Mouse (Mus musculus): ENCODE results near the gene Shkbp1. TPM values are rescaled to one million over a fixed set of nuclear protein-coding genes. Genes with fewer than 3 reads are reported as not detected.

Gene Shkbp1
- total RNA-seq, 1 experiment from 2014 or later = 39.9 TPM

DNA sequence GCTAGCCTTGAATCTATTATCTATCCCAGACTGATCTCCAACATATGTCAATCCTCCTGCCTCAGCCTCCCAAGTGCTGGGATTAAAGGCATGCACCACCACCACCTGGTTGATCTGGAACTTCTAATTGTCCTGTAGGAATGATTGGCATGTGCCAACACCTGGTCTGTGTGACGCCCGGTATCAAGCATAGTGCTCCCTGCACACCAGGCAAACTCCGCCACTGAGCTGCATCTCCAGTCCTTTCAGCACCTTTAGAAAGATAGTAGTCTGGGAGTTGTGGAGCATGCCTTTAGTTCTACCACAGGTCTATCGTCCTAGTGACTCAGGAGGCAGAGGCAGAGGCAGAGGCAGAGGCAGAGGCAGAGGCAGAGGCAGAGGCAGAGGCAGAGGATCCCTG, 55.5 kb downstream of the Shkbp1 start:
- ATAC-seq (replicated peaks; ENCODE audit: insufficient number of reproducible peaks, low FRiP score, low TSS enrichment, poor library complexity, severe bottlenecking) = no peak

DNA sequence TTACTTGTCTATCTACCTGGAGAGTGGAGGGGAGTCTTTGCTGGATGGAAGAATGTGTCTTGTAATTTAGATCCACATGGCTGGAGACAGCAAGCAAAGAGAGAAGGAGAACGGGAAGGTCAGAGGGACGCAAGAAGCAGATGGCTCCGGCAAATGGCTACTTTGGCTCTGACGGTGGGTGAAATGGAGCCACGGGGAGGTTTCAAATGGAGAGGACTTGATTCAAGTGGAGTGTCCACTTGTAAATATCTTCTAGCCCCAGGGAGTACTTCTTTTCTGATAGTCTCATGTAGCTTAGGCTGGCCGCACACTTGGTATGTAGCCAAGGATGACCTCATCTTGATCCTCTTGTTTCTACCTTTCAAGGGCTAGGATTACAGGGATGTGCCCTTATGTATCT, 57.0 kb downstream of the Shkbp1 start:
- ATAC-seq (replicated peaks; ENCODE audit: insufficient number of reproducible peaks, low FRiP score, low TSS enrichment, poor library complexity, severe bottlenecking) = no peak

DNA sequence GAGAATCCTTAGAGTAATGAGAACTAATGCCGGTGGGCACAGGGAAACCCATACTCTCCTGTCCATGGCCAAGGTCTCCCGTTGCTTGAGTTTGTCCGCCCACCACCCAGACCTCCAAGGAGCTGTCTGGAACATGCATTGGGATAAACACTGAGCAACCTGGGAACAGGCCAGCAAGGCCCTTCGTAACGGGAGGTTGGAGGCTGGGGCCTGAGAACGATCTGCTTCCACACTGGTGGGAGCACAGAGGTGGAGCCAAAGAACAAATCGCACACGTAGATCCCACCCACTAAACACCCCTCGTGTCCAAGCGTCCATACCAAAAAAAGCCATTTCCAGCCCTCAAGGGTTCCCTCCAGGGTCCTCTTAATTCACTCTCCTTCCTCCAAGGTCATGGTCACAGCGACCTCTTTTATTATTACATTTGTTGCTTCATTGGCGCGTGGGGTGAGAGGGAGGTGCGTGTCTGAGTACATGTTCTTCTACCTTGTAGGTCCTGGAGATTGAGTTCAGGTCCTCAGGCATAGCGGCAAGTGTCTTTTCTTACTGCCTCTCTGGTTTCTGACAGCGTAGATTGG, 57.7 kb downstream of the Shkbp1 start:
- ATAC-seq (replicated peaks; ENCODE audit: insufficient number of reproducible peaks, low FRiP score, low TSS enrichment, poor library complexity, severe bottlenecking) = no peak

DNA sequence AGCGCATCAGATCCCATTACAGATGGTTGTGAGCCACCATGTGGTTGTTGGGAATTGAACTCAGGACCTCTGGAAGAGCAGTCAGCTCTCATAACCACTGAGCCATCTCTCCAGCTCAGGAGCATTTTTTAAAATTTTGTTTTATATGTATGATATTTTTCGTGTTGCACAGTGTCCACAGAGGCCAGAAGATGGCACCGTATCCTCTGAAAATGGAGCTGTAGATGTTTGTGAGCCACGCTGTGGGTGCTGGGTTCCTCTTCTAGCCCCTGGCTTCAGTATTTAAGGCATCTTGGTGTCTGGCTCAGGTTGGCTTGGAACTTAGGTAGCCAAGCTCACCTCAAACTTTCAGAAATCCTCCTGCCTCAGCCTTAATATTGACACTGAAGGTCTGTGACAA, 59.3 kb downstream of the Shkbp1 start:
- no peak for ATAC-seq (replicated peaks; ENCODE audit: insufficient number of reproducible peaks, low FRiP score, low TSS enrichment, poor library complexity, severe bottlenecking)

DNA sequence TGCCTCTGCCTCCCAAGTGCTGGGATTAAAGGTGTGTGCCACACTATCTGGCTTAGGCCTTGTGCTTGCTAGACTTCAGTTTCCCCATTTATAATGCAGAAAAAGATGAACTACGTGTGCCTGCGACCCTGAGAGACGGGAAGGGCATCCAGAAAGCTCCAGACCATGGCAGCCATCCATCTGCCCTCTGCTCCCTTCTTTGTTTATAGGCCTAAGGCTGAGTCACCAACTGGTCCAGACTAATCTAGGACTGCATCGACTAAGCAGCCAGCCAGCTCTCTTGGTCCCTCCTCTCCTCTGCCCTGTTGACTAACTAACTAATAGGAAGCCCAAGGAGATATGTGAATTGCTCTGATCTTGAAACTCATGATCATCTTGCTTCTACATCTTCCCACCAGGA, 59.9 kb downstream of the Shkbp1 start:
- ATAC-seq (replicated peaks; ENCODE audit: insufficient number of reproducible peaks, low FRiP score, low TSS enrichment, poor library complexity, severe bottlenecking) = no peak

Other genes with a start within 250 kb of the Shkbp1 start
- gene Cyp2f2, start 236.1 kb downstream of the Shkbp1 start, total RNA-seq (2017) = not detected in 3 replicates
- not detected in 3 replicates for gene Cyp2t4, start 202.3 kb downstream of the Shkbp1 start, total RNA-seq (2017)
- 51.9 to 73.8 TPM (median 54.0 TPM) in 3 replicates for gene Egln2, start 189.2 kb downstream of the Shkbp1 start, total RNA-seq (2017)
- gene Rab4b, start 177.1 kb downstream of the Shkbp1 start, total RNA-seq (2017) = 19.0 to 40.2 TPM (median 40.1 TPM) in 3 replicates
- not detected in 3 replicates for gene Gm21983, start 174.9 kb downstream of the Shkbp1 start, total RNA-seq (2017)
- gene Mia, start 174.9 kb downstream of the Shkbp1 start, total RNA-seq (2017) = 2.7 TPM in 1 of 3 replicates, not detected in the others
- 0.53 to 4.7 TPM (median 1.0 TPM) in 3 replicates for gene BC024978, start 160.2 kb downstream of the Shkbp1 start, total RNA-seq (2017)
- gene Snrpa, start 159.7 kb downstream of the Shkbp1 start, total RNA-seq (2017) = 29.2 to 37.2 TPM (median 29.4 TPM) in 3 replicates
- gene Itpkc, start 127.4 kb downstream of the Shkbp1 start, total RNA-seq (2017) = 6.7 to 9.7 TPM (median 9.1 TPM) in 3 replicates
- 7.0 to 22.6 TPM (median 19.4 TPM) in 3 replicates for gene Coq8b, start 123.0 kb downstream of the Shkbp1 start, total RNA-seq (2017)
- 1.2 to 2.5 TPM (median 2.1 TPM) in 3 replicates for gene Numbl, start 97.6 kb downstream of the Shkbp1 start, total RNA-seq (2017)
- 0.68 TPM in 1 of 3 replicates, not detected in the others for gene Ltbp4, start 18.3 kb downstream of the Shkbp1 start, total RNA-seq (2017)
- gene Gm20479, start 1.4 kb upstream of the Shkbp1 start, total RNA-seq (2017) = not detected in 3 replicates
- not detected in 3 replicates for gene Sptbn4, start 91.7 kb upstream of the Shkbp1 start, total RNA-seq (2017)
- 20.7 to 49.1 TPM (median 37.2 TPM) in 3 replicates for gene Blvrb, start 92.0 kb upstream of the Shkbp1 start, total RNA-seq (2017)
- 14.3 to 26.8 TPM (median 14.9 TPM) in 3 replicates for gene Sertad3, start 117.7 kb upstream of the Shkbp1 start, total RNA-seq (2017)
- 14.4 to 44.5 TPM (median 30.3 TPM) in 3 replicates for gene Sertad1, start 130.9 kb upstream of the Shkbp1 start, total RNA-seq (2017)
- 0.19 to 0.53 TPM (median 0.38 TPM) in 3 replicates for gene Prx, start 143.3 kb upstream of the Shkbp1 start, total RNA-seq (2017)
- gene Hipk4, start 167.2 kb upstream of the Shkbp1 start, total RNA-seq (2017) = not detected in 3 replicates
- 13.7 to 42.8 TPM (median 31.8 TPM) in 3 replicates for gene Pld3, start 197.2 kb upstream of the Shkbp1 start, total RNA-seq (2017)
- gene 2310022A10Rik, start 197.2 kb upstream of the Shkbp1 start, total RNA-seq (2017) = 3.6 to 29.0 TPM (median 10.5 TPM) in 3 replicates
- 77.2 to 150 TPM (median 108 TPM) in 3 replicates for gene Akt2, start 235.5 kb upstream of the Shkbp1 start, total RNA-seq (2017)